Mouse (Mus musculus): ENCODE data around the gene Cd200.

- TF ChIP-seq GATA1 (IDR thresholded peaks at IDR 0.05; ENCODE audit: borderline replicate concordance, low read length) (no peak), FLI1 (IDR thresholded peaks at IDR 0.05; ENCODE audit: low read length) (no peak)
These were observed 26.7 kb upstream of the Cd200 start for GRCm38 (mm10) chr16:45435591-45435990.
